Mouse (Mus musculus): Measurements from ENCODE around the gene Kcnj16.

- TF ChIP-seq POLR2A (IDR thresholded peaks at IDR 0.05; ENCODE audit: low read depth, low read length) (no peak), CTCF (conservative IDR thresholded peaks at IDR 0.05; ENCODE audit: insufficient read depth, insufficient read length, low read depth, low read length) (no peak)
Observed at GRCm38 (mm10) chr11:110942695-110943135, 25.1 kb upstream of the Kcnj16 start.
